Mouse (Mus musculus): ENCODE data around the gene Pigl.

DNA sequence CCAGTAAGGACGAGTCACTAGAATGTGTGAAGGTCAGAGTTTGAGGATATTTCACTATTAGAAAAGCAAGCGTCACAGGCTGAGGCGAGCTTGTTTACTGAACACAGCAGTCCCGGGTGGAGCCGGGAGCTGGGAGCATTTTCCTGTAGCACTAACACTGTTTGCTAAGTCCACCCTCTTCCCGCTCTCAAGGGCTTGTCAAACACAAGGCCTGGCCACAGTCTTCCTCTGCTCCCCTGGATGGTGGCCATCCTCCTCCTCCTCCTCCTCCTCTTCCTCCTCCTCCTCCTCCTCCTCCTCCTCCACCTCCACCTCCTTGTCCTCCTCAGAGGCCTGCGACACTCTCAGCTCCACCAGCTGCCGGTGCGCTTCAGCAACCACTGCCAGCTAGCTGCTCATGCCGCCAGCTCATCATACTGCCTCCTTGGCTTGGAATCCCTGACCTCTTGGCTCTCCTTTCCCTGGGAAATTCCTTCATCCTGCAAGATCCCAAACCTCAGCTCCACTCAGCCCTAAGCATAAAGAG lies 37.1 kb downstream of the Pigl start:
- no peak for TF ChIP-seq CTCF (IDR thresholded peaks at IDR 0.05; ENCODE audit: borderline replicate concordance, insufficient read depth, low read depth, low read length)
- TF ChIP-seq POLR2A (IDR thresholded peaks at IDR 0.05; ENCODE audit: borderline replicate concordance, insufficient read depth, low read length) = no peak

All from cerebellum, adult 2 months (tissue).